Mouse (Mus musculus): ENCODE measurements around the gene Mst1. TPM values are rescaled to one million over a fixed set of nuclear protein-coding genes. Genes with fewer than 3 reads are reported as not detected.
A peak's percentile ranks its signal among the peaks of the same experiment; 100 is the strongest.

Mst1 gene
- polyA plus RNA-seq, 1 experiment from 2014 or later, result 2.2 TPM

GRCm38 (mm10) chr9:108085261-108085660 lies 5.0 kb downstream of the Mst1 start:
- no peaks in the 10 kb centered on the region for H3K9me3 ChIP-seq
- no peak overlapping the region for H3K4me2 ChIP-seq
- WGBS, result 97% methylated on average over 4 of the region's 4 CpGs
- H3K27ac ChIP-seq, result no peak overlapping the region
- H3K4me1 ChIP-seq, result peaks cover 7% of the 10 kb centered on the region
- H3K36me3 ChIP-seq, result peaks cover 64% of the 10 kb centered on the region
- no peak overlapping the region for H3K4me3 ChIP-seq
- H3K9ac ChIP-seq, result no peak overlapping the region
- no peak for ATAC-seq (ENCODE audit: insufficient number of reproducible peaks, low FRiP score, low TSS enrichment, low read depth)
- peaks cover 41% of the 10 kb centered on the region for H3K27me3 ChIP-seq

DNA sequence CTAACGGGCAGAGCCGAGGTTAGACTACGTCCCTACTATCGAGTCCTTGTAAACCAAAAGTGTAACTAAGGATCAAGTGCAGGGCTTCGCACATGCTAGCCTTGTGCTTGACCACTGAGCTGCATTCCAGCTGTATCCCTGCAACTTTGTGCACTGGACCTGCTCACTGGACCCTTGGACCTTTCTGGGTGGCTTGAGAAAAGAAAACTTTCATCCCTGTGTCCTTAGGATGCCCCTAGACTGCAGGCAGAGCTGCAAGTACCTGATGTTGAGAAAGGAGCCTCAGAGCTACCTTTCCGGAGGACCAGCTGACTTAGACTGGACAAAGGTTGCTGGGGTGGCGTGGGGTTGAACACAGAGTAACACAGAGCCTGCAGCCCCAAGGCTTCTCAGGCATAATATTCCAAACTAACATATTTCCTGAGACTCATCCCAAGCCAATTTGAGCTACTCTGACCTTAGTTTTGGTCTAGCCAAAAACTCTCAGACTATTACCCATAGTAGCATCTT lies 10.4 kb downstream of the Mst1 start:
- Histone ChIP-seq H3K27me3 (no peaks in the 10 kb centered on the region), H3K4me1 (peaks cover 19% of the 10 kb centered on the region), H3K9me3 (no peaks in the 10 kb centered on the region), H3K9ac (no peak overlapping the region), H3K4me2 (no peak overlapping the region), H3K36me3 (peaks cover 73% of the 10 kb centered on the region), H3K4me3 (no peak overlapping the region), H3K27ac (no peak overlapping the region)
- no peak for ATAC-seq (ENCODE audit: insufficient number of reproducible peaks, low FRiP score, low TSS enrichment, low read depth)
- 92% methylated on average over 7 of the region's 7 CpGs for WGBS

GRCm38 (mm10) chr9:108093586-108093985 lies 13.3 kb downstream of the Mst1 start:
- peaks cover 28% of the 10 kb centered on the region for H3K4me1 ChIP-seq
- H3K9me3 ChIP-seq, result no peaks in the 10 kb centered on the region
- H3K27me3 ChIP-seq, result no peaks in the 10 kb centered on the region
- WGBS, result 74% methylated on average over 10 of the region's 10 CpGs
- peaks cover 44% of the 10 kb centered on the region for H3K36me3 ChIP-seq
- H3K27ac ChIP-seq, result peak overlapping the region; percentile 86
- peak overlapping the region; percentile 66 for H3K4me3 ChIP-seq
- no peak overlapping the region for H3K9ac ChIP-seq
- peak overlapping the region; percentile 98 for H3K4me2 ChIP-seq
- ATAC-seq (ENCODE audit: insufficient number of reproducible peaks, low FRiP score, low TSS enrichment, low read depth), result no peak

- Histone ChIP-seq H3K9me3 (no peaks in the 10 kb centered on the region), H3K4me3 (peak within 1 kb of the TSS; percentile 66), H3K4me2 (peak within 1 kb of the TSS; percentile 98), H3K27me3 (no peaks in the 10 kb centered on the region), H3K36me3 (peaks cover 36% of the 10 kb centered on the region), H3K27ac (peak within 1 kb of the TSS; percentile 86), H3K9ac (peak within 1 kb of the TSS; percentile 51), H3K4me1 (peaks cover 28% of the 10 kb centered on the region)
- WGBS, result under 1% methylated on average over 52 of the region's 52 CpGs
- ATAC-seq (ENCODE audit: insufficient number of reproducible peaks, low FRiP score, low TSS enrichment, low read depth), result peak; percentile 85
These were observed 14.1 kb downstream of the Mst1 start, which contains the start of gene Apeh for GRCm38 (mm10) chr9:108094184-108094941. Gene Apeh (minus strand): TSS chr9:108094606.

GRCm38 (mm10) chr9:108094998-108095411 lies 14.8 kb downstream of the Mst1 start:
- peak overlapping the region; percentile 86 for H3K27ac ChIP-seq
- peaks cover 29% of the 10 kb centered on the region for H3K36me3 ChIP-seq
- peaks cover 28% of the 10 kb centered on the region for H3K4me1 ChIP-seq
- no peaks in the 10 kb centered on the region for H3K9me3 ChIP-seq
- peak overlapping the region; percentile 51; the same call in 1 of the 2 replicates for H3K9ac ChIP-seq
- under 1% methylated on average over 16 of the region's 16 CpGs for WGBS
- ATAC-seq (ENCODE audit: insufficient number of reproducible peaks, low FRiP score, low TSS enrichment, low read depth), result no peak
- no peaks in the 10 kb centered on the region for H3K27me3 ChIP-seq
- peak overlapping the region; percentile 98 for H3K4me2 ChIP-seq
- peak overlapping the region; percentile 66 for H3K4me3 ChIP-seq

DNA sequence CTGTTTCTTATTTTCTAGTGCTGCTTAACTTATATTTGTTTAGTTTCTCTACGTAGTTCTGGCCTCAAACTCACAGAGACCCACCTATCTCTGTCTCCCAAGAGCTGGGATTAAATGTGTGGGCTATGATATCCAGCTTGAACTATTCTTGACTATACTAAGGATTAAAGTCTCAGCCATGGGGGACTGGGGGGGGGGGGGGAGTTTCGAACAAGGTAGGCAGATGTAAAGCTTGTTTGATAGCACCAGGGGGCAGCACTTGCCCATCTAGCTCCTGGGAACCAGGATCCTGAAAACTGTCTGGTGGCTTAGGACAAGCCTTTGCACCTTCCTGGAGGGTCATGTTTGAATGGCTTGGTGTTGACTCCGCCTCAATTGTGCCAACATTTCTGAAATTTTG lies 15.3 kb downstream of the Mst1 start:
- Histone ChIP-seq H3K9me3 (no peaks in the 10 kb centered on the region), H3K4me1 (peaks cover 28% of the 10 kb centered on the region), H3K27me3 (no peaks in the 10 kb centered on the region), H3K4me2 (peak overlapping the region; percentile 98), H3K4me3 (peak overlapping the region; percentile 66), H3K36me3 (peaks cover 24% of the 10 kb centered on the region), H3K9ac (0 out of 2 replicates have a peak overlapping the region, but pooled peaks have one; percentile 51), H3K27ac (peak overlapping the region; percentile 86; the same call in 1 of the 2 replicates)
- WGBS, result 10% methylated on average over 3 of the region's 3 CpGs
- no peak for ATAC-seq (ENCODE audit: insufficient number of reproducible peaks, low FRiP score, low TSS enrichment, low read depth)

GRCm38 (mm10) chr9:108095949-108096712 lies 15.9 kb downstream of the Mst1 start:
- Histone ChIP-seq H3K9me3 (no peaks in the 10 kb centered on the region), H3K27ac (no peak overlapping the region), H3K27me3 (no peaks in the 10 kb centered on the region), H3K9ac (no peak overlapping the region), H3K4me1 (peaks cover 28% of the 10 kb centered on the region), H3K36me3 (peaks cover 18% of the 10 kb centered on the region), H3K4me3 (no peak overlapping the region), H3K4me2 (no peak overlapping the region)
- no peak for ATAC-seq (ENCODE audit: insufficient number of reproducible peaks, low FRiP score, low TSS enrichment, low read depth)
- 66% methylated on average over 10 of the region's 10 CpGs for WGBS

DNA sequence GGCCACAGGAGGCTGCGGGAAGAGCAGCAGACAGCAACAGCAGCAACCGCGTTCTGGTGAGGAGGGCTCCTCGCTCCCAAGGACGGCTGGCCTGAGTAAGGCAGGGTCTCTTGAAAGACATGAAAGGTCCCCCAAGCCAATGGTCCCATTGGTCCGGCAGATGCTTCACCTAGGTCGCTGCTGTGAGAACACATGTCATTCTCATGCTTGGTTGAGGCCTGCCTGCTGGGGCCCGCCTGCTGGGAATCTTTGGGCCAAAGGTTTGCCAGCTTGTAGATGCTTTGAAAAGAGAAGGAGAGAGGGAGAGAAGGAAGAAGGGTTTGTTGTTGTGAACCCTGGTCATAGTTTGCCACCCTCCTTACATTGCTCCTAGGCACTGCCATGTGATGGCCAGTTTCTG lies 19.4 kb downstream of the Mst1 start:
- no peaks in the 10 kb centered on the region for H3K36me3 ChIP-seq
- H3K9me3 ChIP-seq, result no peaks in the 10 kb centered on the region
- ATAC-seq (ENCODE audit: insufficient number of reproducible peaks, low FRiP score, low TSS enrichment, low read depth), result no peak
- H3K4me3 ChIP-seq, result no peak overlapping the region
- peaks cover 20% of the 10 kb centered on the region for H3K4me1 ChIP-seq
- H3K9ac ChIP-seq, result no peak overlapping the region
- H3K27me3 ChIP-seq, result no peaks in the 10 kb centered on the region
- no peak overlapping the region for H3K4me2 ChIP-seq
- 82% methylated on average over 8 of the region's 8 CpGs for WGBS
- H3K27ac ChIP-seq, result no peak overlapping the region

DNA sequence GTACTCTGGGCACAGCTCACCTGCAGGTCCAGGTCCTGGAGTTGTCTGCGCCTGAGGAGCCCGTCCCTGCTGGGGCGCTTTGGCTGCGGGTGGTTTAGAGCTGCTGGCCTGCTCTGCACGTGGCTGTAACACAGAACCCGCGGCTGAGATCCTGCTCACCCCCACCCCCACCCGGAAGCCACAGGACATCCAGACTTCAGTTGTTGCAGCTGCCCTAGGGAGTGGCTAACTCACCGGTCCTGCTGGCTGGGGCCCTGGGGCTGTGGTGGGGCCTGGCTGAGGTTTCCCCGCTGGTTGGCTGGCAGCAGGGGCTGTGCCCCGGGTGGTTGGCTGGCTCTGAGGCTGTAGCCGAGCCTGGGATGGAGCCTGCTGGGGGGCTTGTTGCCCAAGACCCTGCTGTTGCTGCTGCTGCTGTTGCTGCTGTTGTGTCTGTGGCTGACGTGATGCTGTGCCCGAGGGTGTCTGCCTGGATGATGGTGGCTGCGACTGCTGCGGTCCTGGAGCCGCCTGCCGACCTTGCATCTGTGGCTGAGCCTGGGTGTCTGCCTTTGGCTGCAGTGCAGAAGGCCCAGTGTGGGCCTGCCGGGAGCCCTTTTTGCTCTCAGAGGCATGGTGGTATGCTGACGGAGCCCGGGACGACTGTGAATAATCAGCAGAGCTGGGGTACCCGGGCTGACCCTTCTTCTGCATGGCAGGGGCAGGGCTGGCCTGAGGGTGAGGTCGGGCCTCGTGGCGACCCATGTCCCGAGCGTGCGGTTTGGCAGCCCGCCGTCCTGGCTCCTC lies 24.7 kb downstream of the Mst1 start:
- Histone ChIP-seq H3K9ac (peak overlapping the region; percentile 15; the same call in 1 of the 2 replicates), H3K4me2 (peak overlapping the region; percentile 30), H3K9me3 (no peaks in the 10 kb centered on the region), H3K4me1 (peaks cover 23% of the 10 kb centered on the region), H3K27ac (peak overlapping the region; percentile 70), H3K27me3 (no peaks in the 10 kb centered on the region), H3K4me3 (peak overlapping the region; percentile 8), H3K36me3 (no peaks in the 10 kb centered on the region)
- ATAC-seq (ENCODE audit: insufficient number of reproducible peaks, low FRiP score, low TSS enrichment, low read depth), result peak; percentile 16; the same call in 1 of the 2 replicates
- WGBS, result 29% methylated on average over 31 of the region's 31 CpGs

- H3K9me3 ChIP-seq, result no peaks in the 10 kb centered on the region
- H3K4me3 ChIP-seq, result no peak overlapping the region
- H3K36me3 ChIP-seq, result no peaks in the 10 kb centered on the region
- no peaks in the 10 kb centered on the region for H3K27me3 ChIP-seq
- no peak for ATAC-seq (ENCODE audit: insufficient number of reproducible peaks, low FRiP score, low TSS enrichment, low read depth)
- 71% methylated on average over 12 of the region's 12 CpGs for WGBS
- H3K4me1 ChIP-seq, result peaks cover 25% of the 10 kb centered on the region
- H3K9ac ChIP-seq, result 0 out of 2 replicates have a peak overlapping the region, but pooled peaks have one; percentile 15
- peak overlapping the region; percentile 70 for H3K27ac ChIP-seq
- peak overlapping the region; percentile 30; the same call in 1 of the 2 replicates for H3K4me2 ChIP-seq
These were observed 25.3 kb downstream of the Mst1 start for GRCm38 (mm10) chr9:108105549-108105863.

GRCm38 (mm10) chr9:108106090-108106489 lies 25.9 kb downstream of the Mst1 start:
- 90% methylated on average over 23 of the region's 23 CpGs for WGBS
- Histone ChIP-seq H3K36me3 (no peaks in the 10 kb centered on the region), H3K4me1 (peaks cover 30% of the 10 kb centered on the region), H3K4me2 (no peak overlapping the region), H3K4me3 (no peak overlapping the region), H3K9ac (no peak overlapping the region), H3K9me3 (no peaks in the 10 kb centered on the region), H3K27ac (no peak overlapping the region), H3K27me3 (no peaks in the 10 kb centered on the region)
- ATAC-seq (ENCODE audit: insufficient number of reproducible peaks, low FRiP score, low TSS enrichment, low read depth), result no peak
